Mouse (Mus musculus) retina, adult 2 months (tissue): ENCODE results near the gene 1810024B03Rik.
A peak's percentile ranks its signal among the peaks of the same experiment; 100 is the strongest.
"Not testable (repeated sequence)": the region's sequence is repeated elsewhere in the genome, so short reads cannot be mapped to it uniquely, and the experiment has no call there.

Experiments
- DNase-seq: peaks from one replicate; pipeline ENCODE4 v3.0.0-alpha.2; 2012; ENCODE audit warnings: low read depth, low spot score

The 1810024B03Rik gene

DNA sequence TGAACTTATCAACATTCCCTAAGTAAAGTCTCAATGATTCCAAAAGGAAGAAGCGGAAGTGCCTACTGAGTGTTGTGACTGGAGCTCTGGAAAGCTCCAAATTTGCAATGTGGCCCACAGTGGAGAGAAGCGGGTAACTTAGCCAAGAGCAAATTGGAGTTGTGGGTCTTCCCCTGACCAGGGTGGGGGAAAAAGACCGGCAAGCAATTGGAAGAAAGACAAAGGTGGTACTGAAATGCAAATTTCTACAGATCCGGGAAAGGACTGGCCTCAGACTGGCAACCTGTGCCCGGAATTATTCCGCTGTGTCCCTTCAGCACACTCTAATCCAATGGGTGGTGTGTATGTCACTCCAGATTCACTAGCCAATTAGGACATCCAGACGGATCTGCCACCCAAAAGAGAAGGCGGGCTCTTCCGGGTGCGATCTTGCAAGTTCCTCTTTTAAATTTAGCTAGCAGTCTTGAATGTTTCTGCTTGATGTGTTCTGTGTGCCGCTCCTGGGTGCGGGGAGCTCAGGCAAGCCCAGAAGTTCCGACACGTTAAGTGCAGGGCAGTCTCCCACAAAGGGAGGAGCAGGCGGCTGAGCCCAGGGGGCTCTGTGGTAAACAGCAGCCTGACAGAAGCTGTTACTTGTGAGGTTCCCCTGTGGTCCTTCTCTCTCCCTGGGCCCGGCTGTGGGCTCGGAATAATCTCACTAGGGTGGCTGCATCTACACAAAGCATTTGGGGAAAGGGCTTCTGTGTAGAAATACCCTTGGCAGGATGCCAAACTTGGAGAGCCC, 25.3 kb downstream of the 1810024B03Rik start:
- peak; percentile 69 for DNase-seq

GRCm38 (mm10) chr2:127166261-127166660, 41.8 kb downstream of the 1810024B03Rik start:
- not testable (repeated sequence) for DNase-seq

GRCm38 (mm10) chr2:127165675-127166074, 42.4 kb downstream of the 1810024B03Rik start:
- no peak for DNase-seq

- DNase-seq = no peak
Observed at GRCm38 (mm10) chr2:127145699-127146098, 62.4 kb downstream of the 1810024B03Rik start.

GRCm38 (mm10) chr2:127143158-127144063, 64.7 kb downstream of the 1810024B03Rik start, which contains the start of gene Itpripl1:
Itpripl1 (minus strand) TSS chr2:127143442.
- no peak for DNase-seq

DNA sequence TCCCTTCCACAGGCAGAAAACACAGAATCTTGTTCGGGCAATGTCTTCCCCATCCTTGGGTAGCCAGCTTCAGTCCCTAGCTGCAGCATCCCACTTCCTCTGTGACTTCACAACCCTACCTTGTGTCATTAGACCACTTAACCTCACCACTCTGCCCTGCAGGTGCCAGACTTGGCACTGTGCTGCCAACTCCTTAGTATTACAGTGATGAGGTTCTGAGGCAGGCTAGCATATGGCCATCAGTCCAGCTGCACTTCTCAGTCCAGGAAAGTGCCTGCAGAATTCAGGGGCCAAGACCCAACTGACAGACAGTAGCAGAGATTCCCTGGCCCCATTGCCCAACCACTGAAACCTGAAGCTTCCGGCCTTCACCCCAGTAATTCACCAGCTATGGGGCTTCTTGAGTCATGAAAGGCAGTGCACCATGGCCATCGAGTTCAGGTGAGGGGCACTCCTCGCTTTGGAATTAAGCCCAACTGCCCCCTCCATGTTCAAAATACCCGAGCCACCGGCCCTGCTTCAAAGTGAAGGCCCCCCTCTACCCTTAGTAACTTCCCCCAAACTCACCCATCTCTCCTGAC, 65.4 kb downstream of the 1810024B03Rik start:
- no peak for DNase-seq

- no peak for DNase-seq
Observed at GRCm38 (mm10) chr2:127142031-127142430, 66.0 kb downstream of the 1810024B03Rik start.

- no peak for DNase-seq
Observed at GRCm38 (mm10) chr2:127140011-127140410, 68.1 kb downstream of the 1810024B03Rik start.

- DNase-seq = no peak
Observed at GRCm38 (mm10) chr2:127139605-127140004, 68.5 kb downstream of the 1810024B03Rik start.

DNA sequence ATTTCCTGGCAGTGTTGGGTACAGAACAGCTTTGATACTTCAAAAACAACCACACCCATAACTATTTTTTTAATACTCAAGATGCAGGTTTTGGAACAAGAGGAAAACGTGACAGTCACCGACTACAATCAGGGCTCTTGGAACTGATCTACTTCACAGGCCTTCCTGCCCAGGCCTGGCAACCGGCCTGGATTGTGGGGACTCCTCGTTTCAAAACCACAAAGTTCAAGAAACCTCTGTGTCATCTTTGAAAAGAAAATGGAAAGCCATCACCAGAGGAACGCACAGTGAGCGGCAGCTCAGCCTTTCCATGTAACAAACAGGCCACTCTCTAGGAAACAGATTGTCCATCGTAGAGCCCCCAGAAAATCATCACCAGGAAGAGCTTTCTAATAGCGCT, 69.0 kb downstream of the 1810024B03Rik start:
- DNase-seq = no peak

DNA sequence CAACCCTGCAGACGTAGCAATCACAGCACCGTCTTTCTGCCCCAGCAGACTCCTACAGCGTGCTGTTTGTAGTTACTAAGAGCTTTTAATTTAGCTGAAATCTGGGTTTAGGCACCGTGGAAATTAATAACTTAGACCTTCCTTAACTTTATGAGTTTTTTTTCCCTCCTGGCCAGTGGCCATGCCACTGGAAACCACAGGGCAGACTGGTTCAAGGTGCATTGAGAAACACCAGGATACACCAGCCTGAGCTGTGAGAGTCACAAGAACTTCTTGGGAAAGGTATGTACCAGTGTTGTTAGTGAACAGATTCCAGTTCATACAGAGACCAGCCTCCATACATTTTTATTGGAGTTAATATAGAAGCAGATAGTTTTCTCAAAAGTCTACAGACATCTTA, 69.6 kb downstream of the 1810024B03Rik start:
- DNase-seq = no peak

GRCm38 (mm10) chr2:127137838-127138420, 70.2 kb downstream of the 1810024B03Rik start:
- DNase-seq = no peak

DNA sequence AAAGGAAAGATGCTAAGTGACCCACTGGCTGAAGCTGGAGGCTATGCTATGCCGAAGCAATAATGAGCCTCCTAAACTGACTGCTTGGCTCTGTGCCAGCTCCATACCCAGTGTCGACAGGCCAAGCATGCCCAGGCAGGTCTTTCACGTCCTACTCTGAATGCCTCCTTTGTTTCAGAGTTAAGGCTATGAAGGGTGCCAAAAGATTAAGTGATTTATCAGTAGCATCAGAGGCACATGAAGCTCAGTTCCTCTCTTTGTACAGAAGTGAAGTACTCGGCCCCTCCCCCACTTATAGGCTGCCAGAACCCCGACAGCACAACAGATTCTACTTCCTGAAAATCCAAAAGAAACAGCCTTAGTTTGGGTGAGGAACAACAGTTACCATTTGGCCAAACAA, 71.1 kb downstream of the 1810024B03Rik start:
- DNase-seq = no peak
